Mouse (Mus musculus): ENCODE results near the gene Perm1. TPM values are rescaled to one million over a fixed set of nuclear protein-coding genes. Genes with fewer than 3 reads are reported as not detected.
A peak's percentile ranks its signal among the peaks of the same experiment; 100 is the strongest.

Gene Perm1
- polyA plus RNA-seq (2012; rRNA removed), result 2.0 and 9.5 TPM in 2 replicates

DNA sequence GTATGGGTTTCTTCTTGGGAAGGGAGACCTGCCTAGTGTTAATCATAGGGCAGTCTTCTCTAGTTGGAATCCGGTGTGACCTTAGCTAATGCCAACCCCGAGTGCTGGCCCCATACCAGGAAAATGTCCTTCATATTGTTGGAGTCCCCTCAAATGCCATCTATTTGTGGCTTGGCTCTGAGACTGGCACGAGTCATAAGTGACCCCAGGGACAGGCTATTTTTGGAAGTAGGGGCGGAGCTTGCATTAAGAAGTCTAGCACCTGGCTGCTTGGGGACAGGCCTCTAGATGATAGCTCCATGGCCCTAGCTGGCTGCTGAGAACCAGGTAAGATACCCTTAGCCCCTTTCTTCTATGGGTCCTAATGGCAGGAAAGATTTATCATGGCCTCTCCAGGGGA, at the start of gene Perm1:
Gene Perm1 (plus strand): TSS at position 220 of the 400 bp plus-strand sequence.
- WGBS, result 77% methylated on average over 4 of the region's 4 CpGs
- Histone ChIP-seq H3K36me3 (ENCODE audit: control insufficient read depth, insufficient read depth, low read length) (no peaks in the 10 kb centered on the region), H3K4me3 (ENCODE audit: control insufficient read depth, insufficient read depth, low read length) (no peak within 1 kb of the TSS), H3K27me3 (ENCODE audit: control insufficient read depth, insufficient read depth, low read length) (no peaks in the 10 kb centered on the region), H3K4me1 (replicated peaks; ENCODE audit: control insufficient read depth, insufficient read depth, low read length) (no peaks in the 10 kb centered on the region), H3K27ac (ENCODE audit: control insufficient read depth, insufficient read depth, low read length) (no peak within 1 kb of the TSS)
- no peak for DNase-seq
- TF ChIP-seq CTCF (IDR thresholded peaks at IDR 0.05; ENCODE audit: borderline replicate concordance, control insufficient read depth, extremely low read depth, insufficient read depth, low read length, poor library complexity) (no peak), POLR2A (IDR thresholded peaks at IDR 0.05; ENCODE audit: control insufficient read depth, extremely low read depth, insufficient read depth, low read length, poor library complexity) (no peak)

DNA sequence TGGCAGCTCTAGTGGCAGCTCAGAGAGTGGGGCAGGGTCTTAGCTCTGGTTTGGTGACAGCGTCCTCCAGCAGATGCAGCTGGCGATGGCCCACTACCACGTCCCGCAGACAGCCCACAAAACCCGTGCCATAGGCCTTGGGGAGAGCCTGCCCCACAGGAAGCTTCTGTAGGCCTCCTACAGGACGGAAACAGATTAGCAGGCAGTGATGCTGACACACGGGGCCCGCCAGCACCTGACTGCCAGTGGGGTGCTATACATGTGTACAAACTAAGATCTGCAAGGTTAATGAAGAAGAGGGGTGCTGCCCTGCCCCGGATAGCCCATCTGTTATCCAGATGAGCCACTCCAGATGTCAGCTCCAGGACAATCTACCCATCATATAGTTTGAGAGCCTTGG, 49.2 kb upstream of the Perm1 start:
- no peak overlapping the region for H3K27ac ChIP-seq (ENCODE audit: control insufficient read depth, insufficient read depth, low read length)
- no peaks in the 10 kb centered on the region for H3K27me3 ChIP-seq (ENCODE audit: control insufficient read depth, insufficient read depth, low read length)
- 64% methylated on average over 9 of the region's 9 CpGs for WGBS
- no peaks in the 10 kb centered on the region for H3K4me1 ChIP-seq (replicated peaks; ENCODE audit: control insufficient read depth, insufficient read depth, low read length)
- peak; percentile 16 for DNase-seq
- TF ChIP-seq CTCF (IDR thresholded peaks at IDR 0.05; ENCODE audit: borderline replicate concordance, control insufficient read depth, extremely low read depth, insufficient read depth, low read length, poor library complexity) (no peak; the same call in 1 of the 2 replicates), POLR2A (IDR thresholded peaks at IDR 0.05; ENCODE audit: control insufficient read depth, extremely low read depth, insufficient read depth, low read length, poor library complexity) (no peak)
- no peaks in the 10 kb centered on the region for H3K36me3 ChIP-seq (ENCODE audit: control insufficient read depth, insufficient read depth, low read length)
- H3K4me3 ChIP-seq (ENCODE audit: control insufficient read depth, insufficient read depth, low read length), result no peak overlapping the region

DNA sequence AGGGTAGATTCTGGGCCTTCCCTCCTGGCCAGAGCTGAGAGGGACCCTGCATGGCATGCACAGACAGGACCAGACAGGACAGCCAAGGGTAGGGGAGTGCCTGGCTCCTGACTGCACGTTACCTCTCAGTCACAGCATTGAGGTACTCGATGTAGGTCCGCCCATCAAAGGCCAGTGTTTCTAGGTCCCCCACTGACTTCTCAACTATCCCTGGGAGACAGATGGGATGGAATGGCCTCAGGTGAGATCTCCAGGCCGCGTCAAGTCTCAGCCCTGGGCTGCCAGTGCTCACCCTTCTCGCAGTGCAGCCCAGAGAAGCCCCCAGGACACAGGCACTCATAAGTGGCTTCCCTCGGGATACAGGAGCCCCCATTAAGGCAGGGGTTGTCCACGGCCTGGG, 47.1 kb upstream of the Perm1 start:
- Histone ChIP-seq H3K27ac (ENCODE audit: control insufficient read depth, insufficient read depth, low read length) (no peak overlapping the region), H3K4me1 (replicated peaks; ENCODE audit: control insufficient read depth, insufficient read depth, low read length) (no peaks in the 10 kb centered on the region), H3K27me3 (ENCODE audit: control insufficient read depth, insufficient read depth, low read length) (no peaks in the 10 kb centered on the region), H3K4me3 (ENCODE audit: control insufficient read depth, insufficient read depth, low read length) (no peak overlapping the region), H3K36me3 (ENCODE audit: control insufficient read depth, insufficient read depth, low read length) (no peaks in the 10 kb centered on the region)
- no peak for TF ChIP-seq POLR2A (IDR thresholded peaks at IDR 0.05; ENCODE audit: control insufficient read depth, extremely low read depth, insufficient read depth, low read length, poor library complexity)
- no peak for TF ChIP-seq CTCF (IDR thresholded peaks at IDR 0.05; ENCODE audit: borderline replicate concordance, control insufficient read depth, extremely low read depth, insufficient read depth, low read length, poor library complexity)
- 93% methylated on average over 8 of the region's 8 CpGs for WGBS
- no peak for DNase-seq

DNA sequence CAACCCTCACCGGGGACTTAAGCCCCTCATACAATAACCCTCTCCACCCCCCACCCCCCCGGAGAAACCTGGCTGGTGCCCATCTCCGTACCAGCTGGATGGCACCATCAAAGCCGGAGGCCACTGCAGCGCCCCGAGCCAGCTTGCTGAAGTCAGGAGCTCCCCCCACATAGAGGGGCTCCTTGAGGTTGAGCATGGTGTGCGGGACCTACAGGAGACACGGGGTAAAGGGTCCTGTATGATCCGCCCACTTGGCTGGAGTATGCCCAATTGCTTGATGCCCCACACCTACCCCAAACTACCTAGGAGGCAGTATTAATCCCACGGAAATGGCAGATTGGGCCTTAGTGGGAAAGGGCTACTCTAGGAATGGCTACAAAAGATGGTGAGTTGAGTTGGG, 46.5 kb upstream of the Perm1 start:
- TF ChIP-seq CTCF (IDR thresholded peaks at IDR 0.05; ENCODE audit: borderline replicate concordance, control insufficient read depth, extremely low read depth, insufficient read depth, low read length, poor library complexity), result no peak
- no peak for TF ChIP-seq POLR2A (IDR thresholded peaks at IDR 0.05; ENCODE audit: control insufficient read depth, extremely low read depth, insufficient read depth, low read length, poor library complexity)
- WGBS, result 96% methylated on average over 10 of the region's 10 CpGs
- no peaks in the 10 kb centered on the region for H3K36me3 ChIP-seq (ENCODE audit: control insufficient read depth, insufficient read depth, low read length)

DNA sequence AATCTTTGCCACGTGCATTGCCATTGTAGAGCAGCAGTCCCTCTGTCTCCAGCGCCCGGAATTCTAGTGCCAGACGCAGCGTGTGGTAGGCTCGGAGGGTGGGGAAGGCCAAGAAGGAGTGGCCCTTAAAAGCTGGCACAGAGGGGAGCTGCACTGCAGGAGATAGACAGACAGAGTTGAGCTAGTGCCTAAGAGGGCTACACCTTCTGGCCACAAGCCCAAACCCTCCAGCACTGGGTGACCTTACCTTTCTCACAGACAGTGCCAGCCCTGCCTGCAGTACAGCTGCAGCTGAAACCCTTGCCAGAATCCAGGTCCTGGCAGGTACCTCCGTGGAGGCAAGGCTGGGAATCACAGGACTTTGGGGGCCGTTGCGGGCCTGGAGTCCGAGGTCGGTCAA, 43.8 kb upstream of the Perm1 start:
- H3K4me3 ChIP-seq (ENCODE audit: control insufficient read depth, insufficient read depth, low read length), result no peak overlapping the region
- no peak for DNase-seq
- H3K4me1 ChIP-seq (replicated peaks; ENCODE audit: control insufficient read depth, insufficient read depth, low read length), result no peaks in the 10 kb centered on the region
- no peaks in the 10 kb centered on the region for H3K36me3 ChIP-seq (ENCODE audit: control insufficient read depth, insufficient read depth, low read length)
- H3K27me3 ChIP-seq (ENCODE audit: control insufficient read depth, insufficient read depth, low read length), result no peaks in the 10 kb centered on the region
- TF ChIP-seq CTCF (IDR thresholded peaks at IDR 0.05; ENCODE audit: borderline replicate concordance, control insufficient read depth, extremely low read depth, insufficient read depth, low read length, poor library complexity), result no peak
- TF ChIP-seq POLR2A (IDR thresholded peaks at IDR 0.05; ENCODE audit: control insufficient read depth, extremely low read depth, insufficient read depth, low read length, poor library complexity), result no peak
- WGBS, result 95% methylated on average over 11 of the region's 11 CpGs
- H3K27ac ChIP-seq (ENCODE audit: control insufficient read depth, insufficient read depth, low read length), result no peak overlapping the region

More for the DNA sequence above, 46.5 kb upstream of the Perm1 start:
- no peaks in the 10 kb centered on the region for H3K27me3 ChIP-seq (ENCODE audit: control insufficient read depth, insufficient read depth, low read length)
- H3K4me1 ChIP-seq (replicated peaks; ENCODE audit: control insufficient read depth, insufficient read depth, low read length), result no peaks in the 10 kb centered on the region
- no peak overlapping the region for H3K4me3 ChIP-seq (ENCODE audit: control insufficient read depth, insufficient read depth, low read length)
- no peak for DNase-seq
- H3K27ac ChIP-seq (ENCODE audit: control insufficient read depth, insufficient read depth, low read length), result no peak overlapping the region

DNA sequence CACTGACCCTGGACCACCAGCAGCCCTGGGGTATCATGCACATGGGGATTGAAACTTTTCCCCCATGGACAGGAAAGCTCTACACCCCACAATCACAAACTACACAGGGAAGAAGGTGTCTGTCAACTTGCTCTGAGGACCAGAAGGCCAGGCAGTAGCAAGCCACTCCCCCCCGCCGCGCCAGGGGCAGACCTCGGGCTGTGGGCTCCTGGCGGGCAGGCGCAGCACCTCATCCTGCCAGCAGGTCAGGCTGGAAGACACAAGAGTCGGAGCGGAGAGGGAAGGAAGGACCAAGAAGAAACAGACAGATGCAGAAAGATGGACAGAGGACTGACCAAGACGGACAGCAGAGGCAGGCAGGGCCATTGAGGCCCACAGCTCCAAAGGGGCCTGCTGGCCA, 38.0 kb upstream of the Perm1 start:
- Histone ChIP-seq H3K27me3 (ENCODE audit: control insufficient read depth, insufficient read depth, low read length) (no peaks in the 10 kb centered on the region), H3K27ac (ENCODE audit: control insufficient read depth, insufficient read depth, low read length) (no peak overlapping the region), H3K36me3 (ENCODE audit: control insufficient read depth, insufficient read depth, low read length) (no peaks in the 10 kb centered on the region), H3K4me1 (replicated peaks; ENCODE audit: control insufficient read depth, insufficient read depth, low read length) (no peaks in the 10 kb centered on the region), H3K4me3 (ENCODE audit: control insufficient read depth, insufficient read depth, low read length) (no peak overlapping the region)
- no peak for TF ChIP-seq CTCF (IDR thresholded peaks at IDR 0.05; ENCODE audit: borderline replicate concordance, control insufficient read depth, extremely low read depth, insufficient read depth, low read length, poor library complexity)
- TF ChIP-seq POLR2A (IDR thresholded peaks at IDR 0.05; ENCODE audit: control insufficient read depth, extremely low read depth, insufficient read depth, low read length, poor library complexity), result no peak
- WGBS, result 97% methylated on average over 9 of the region's 9 CpGs
- DNase-seq, result no peak

DNA sequence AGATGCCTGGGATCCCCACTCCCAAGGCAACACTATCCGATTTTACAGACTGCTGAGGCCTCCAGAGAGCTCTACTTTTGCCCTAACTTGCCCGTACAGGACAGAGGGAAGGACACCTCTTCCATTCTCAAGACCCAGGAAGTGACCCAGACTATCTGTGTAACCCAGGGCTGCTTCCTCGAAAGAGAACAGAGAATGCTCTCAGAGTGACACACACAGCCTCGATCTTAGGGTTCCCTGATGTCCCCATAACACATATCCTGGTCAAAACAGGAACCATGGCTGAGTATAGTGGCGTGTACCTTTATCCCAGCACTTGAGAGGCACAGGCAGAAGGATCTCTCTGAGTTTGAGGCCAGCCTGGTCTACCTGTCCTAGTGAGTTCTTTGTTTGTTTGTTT, 31.9 kb upstream of the Perm1 start:
- TF ChIP-seq CTCF (IDR thresholded peaks at IDR 0.05; ENCODE audit: borderline replicate concordance, control insufficient read depth, extremely low read depth, insufficient read depth, low read length, poor library complexity), result no peak
- TF ChIP-seq POLR2A (IDR thresholded peaks at IDR 0.05; ENCODE audit: control insufficient read depth, extremely low read depth, insufficient read depth, low read length, poor library complexity), result no peak
- Histone ChIP-seq H3K4me1 (replicated peaks; ENCODE audit: control insufficient read depth, insufficient read depth, low read length) (no peaks in the 10 kb centered on the region), H3K36me3 (ENCODE audit: control insufficient read depth, insufficient read depth, low read length) (no peaks in the 10 kb centered on the region), H3K4me3 (ENCODE audit: control insufficient read depth, insufficient read depth, low read length) (no peak overlapping the region), H3K27me3 (ENCODE audit: control insufficient read depth, insufficient read depth, low read length) (no peaks in the 10 kb centered on the region; the same call in 1 of the 2 replicates), H3K27ac (ENCODE audit: control insufficient read depth, insufficient read depth, low read length) (no peak overlapping the region)
- 78% methylated on average over 5 of the region's 5 CpGs for WGBS
- DNase-seq, result no peak
